Mouse (Mus musculus) skeletal muscle tissue, adult 2 months (tissue): Measurements from ENCODE around the gene Ptch2.

Experiments
- DNase-seq: peaks from one replicate; pipeline ENCODE4 v3.0.0-alpha.2; 2012; ENCODE audit warnings: low read depth, low spot score

Gene Ptch2

GRCm38 (mm10) chr4:117104672-117105071 is 8.8 kb downstream of the Ptch2 start:
- DNase-seq = no peak

- no peak for DNase-seq
These were observed 9.3 kb downstream of the Ptch2 start for GRCm38 (mm10) chr4:117105127-117105526.

DNA sequence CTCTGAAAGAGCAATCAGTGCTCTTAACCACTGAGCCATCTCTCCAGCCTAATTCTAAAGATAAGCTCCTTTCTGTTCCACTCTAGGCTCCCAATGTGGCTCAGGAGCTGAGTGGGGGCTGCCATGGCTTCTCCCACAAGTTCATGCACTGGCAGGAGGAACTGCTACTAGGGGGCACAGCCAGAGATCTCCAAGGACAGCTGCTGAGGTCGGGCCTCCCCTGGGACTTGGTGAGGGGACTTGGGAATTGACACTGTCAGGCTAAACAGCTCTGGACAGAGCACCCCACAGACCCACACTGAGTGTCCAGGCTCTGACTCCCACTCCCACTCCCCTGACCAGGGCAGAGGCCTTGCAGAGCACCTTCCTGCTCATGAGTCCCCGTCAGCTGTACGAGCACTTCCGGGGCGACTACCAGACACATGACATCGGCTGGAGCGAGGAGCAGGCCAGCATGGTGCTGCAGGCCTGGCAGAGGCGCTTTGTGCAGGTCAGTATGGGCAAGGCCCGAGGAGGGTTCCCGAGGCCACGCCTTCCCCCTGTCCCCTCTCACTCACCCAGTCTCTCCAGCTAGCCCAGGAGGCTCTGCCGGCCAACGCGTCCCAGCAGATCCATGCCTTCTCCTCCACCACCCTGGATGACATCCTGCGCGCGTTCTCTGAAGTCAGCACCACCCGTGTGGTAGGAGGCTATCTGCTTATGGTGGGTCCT is 12.1 kb downstream of the Ptch2 start:
- no peak for DNase-seq

DNA sequence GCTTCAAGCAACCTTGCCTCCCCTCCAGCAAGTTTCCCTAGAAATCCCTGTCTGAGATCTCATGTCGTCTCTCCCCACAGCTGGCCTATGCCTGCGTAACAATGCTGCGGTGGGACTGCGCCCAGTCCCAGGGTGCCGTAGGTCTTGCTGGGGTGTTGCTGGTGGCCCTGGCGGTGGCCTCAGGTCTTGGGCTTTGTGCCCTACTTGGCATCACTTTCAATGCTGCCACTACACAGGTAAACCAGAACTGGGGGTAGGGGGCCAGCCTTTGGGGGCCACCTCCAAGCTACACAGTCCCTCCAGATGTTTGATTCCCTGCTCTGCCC is 12.6 kb downstream of the Ptch2 start:
- DNase-seq = no peak

DNA sequence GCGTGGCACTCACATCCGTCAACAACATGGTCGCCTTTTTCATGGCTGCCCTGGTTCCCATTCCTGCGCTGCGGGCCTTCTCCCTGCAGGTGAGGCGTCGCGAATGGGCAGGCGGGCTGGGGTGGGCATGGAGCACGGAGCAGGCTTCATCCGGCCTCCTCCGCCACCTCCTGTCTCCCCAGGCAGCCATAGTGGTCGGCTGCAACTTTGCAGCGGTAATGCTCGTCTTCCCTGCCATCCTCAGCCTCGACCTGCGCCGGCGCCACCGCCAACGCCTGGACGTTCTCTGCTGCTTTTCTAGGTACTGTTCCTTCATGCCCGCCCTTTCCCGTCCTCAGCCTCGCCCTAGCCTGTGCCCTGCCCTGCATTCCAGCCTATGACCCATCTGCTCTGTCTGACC is 13.5 kb downstream of the Ptch2 start:
- DNase-seq = no peak

DNA sequence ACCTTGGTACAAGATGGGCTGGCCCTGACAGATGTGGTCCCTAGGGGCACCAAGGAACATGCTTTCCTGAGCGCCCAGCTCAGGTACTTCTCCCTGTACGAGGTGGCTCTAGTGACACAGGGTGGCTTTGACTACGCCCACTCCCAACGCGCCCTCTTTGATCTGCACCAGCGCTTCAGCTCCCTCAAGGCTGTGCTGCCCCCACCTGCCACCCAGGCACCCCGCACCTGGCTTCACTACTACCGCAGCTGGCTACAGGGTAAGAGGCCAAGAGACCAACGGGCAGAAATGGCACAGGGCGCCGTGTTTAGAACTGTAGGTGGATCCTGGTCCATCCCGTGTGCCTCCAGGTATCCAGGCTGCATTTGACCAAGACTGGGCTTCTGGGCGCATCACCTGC is 14.4 kb downstream of the Ptch2 start:
- DNase-seq = no peak

DNA sequence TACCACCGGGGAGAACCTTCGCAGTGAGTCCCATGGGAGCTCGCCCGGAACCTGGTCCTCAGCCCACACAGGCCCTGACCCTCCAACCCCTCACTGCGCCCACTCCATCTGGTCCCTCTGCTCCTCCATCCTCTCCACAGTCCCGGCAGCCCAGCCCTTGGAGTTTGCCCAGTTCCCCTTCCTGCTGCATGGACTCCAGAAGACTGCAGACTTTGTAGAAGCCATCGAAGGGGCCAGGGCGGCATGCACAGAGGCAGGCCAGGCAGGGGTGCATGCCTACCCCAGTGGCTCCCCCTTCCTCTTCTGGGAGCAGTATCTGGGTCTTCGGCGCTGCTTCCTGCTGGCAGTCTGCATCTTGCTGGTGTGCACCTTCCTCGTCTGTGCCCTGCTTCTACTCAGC is 15.1 kb downstream of the Ptch2 start:
- DNase-seq = no peak

DNA sequence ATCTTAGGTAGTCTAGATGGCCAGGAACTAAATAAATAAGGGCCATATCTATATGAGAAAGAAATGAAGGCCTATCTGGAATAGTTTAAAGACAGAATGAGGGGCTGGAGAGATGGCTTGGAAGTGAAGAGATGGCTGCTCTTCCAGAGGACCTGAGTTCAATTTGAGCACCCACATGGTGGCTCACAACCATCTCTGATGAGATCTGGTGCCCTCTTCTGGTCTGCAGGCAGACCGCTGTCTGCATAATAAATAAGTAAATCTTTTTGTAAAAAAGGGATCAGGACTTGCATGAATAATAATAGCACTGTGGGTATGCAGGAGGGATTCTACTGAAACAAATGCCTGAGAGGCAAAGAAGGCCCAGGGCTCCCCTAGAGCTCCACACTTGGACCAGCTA is 17.4 kb downstream of the Ptch2 start:
- no peak for DNase-seq

DNA sequence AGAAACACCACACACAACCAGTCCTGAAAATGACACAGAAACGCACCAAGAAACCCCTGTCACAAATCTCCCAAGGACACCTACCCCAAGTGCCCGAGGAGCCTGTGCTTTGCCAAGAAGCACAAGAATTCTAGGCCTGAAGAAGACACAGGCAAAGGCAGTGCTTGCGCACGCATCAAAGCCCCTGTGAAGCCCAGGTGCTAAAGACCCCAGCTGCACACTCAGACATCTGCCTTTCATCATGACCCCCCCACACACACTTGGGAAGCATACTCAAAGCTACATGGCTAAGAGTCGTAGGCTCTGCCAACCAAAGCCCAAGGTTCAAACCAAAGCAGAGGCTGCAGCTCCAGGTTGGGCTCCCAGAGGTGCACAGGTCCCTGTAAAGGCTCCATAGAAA is 19.7 kb downstream of the Ptch2 start:
- no peak for DNase-seq

DNA sequence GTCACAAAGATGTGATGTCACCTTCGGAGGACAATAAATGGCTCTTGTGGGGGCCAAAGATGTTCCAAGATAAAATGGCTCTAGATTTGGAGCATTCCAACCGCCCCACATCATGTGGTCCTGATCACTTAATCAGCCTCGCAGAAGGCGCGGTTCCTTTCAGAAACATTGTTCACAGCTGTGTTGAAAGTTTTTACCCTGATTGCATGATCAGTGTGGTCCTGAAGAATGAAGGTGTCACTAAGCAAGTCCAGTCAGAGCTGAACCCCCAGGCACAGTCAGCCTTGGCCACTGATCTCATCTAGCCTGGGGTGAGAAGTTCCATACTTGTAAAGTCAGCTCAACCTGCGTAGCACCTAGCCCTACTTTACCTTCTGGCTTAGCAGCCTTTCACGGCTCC is 22.1 kb downstream of the Ptch2 start:
- no peak for DNase-seq

DNA sequence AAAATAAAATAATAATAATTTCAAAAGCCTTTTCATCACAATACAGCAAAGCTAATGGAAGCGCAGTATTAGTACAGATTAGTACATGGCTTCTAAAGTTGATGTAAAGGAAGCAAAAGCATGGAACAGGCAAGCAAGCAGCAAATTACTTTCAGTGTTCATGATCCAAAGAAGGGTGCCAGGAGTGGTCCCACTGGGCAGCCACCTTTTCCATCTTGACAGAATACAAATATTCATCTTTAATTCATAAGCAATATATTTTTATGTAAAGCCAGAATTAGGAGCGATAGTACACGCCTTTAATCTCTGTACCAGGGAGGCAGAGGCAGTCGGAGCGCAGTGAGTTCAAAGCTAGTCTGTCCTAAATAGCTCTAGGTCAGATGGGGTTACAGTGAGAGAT is 23.8 kb downstream of the Ptch2 start:
- DNase-seq = no peak

DNA sequence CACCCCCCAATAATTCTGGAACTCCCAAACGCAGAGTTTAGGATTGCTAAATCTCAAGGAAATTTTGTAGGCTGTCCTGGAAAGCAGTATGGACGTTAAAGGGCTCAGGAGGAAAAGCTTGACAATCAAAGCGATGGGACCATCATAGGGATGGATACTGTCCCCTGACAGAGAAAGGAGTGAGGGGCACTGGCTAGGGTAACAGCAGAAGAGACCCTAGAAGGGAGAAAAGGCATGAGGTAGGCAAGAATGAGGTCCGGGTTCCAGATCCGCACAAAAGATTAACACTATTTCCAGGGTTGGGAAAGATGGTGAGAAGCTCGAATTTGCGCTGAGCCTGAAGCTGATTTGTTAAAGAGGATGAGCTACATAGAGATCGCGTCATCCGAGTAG is 24.2 kb downstream of the Ptch2 start:
- no peak for DNase-seq

DNA sequence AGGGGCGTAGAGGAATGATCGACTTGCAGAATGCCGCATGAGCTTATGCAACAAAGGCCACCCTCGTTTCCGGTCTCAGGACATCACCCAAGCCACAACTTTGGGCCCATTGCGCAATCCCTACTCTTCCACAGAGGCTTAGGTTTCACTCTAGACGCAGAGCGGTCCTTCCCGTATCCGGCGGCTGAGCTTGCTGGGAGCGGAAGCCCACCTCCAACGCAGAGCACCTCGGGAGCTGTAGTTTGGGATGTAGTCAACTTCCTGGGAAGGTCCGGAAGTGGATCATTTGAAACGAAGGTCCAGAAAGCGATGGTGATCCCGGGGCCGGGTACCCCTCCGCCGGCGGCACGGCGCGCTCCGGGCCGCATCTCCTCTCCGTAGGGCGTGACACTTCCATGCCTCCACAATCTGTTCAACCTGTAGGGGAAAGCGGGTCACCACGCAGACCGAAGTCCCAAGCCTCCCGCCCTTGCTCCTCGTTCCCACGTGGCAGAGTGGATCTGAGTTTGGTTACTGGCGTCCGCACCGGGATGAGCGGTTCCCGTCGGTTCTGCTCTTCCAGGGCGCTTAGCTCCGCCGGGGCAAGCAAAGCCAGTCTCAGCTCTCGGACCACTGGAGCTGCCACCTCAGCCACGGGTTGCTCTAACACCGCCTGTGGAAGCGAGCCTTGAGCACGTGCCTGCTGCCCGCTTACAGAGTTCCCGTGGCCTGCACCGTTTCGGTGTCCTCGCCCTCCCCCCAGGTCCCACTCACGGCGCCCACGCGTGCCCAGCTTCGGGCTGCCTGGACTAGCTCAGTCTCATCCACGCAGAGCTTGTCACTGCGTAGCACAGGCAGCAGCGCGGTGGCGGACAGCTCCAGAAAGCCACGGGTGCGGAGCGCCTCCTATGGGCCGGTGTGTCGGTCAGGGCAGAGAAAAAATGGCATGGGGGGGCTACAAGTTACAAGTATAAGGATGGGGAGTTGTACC is 24.9 kb downstream of the Ptch2 start:
- peak; percentile 99 for DNase-seq

DNA sequence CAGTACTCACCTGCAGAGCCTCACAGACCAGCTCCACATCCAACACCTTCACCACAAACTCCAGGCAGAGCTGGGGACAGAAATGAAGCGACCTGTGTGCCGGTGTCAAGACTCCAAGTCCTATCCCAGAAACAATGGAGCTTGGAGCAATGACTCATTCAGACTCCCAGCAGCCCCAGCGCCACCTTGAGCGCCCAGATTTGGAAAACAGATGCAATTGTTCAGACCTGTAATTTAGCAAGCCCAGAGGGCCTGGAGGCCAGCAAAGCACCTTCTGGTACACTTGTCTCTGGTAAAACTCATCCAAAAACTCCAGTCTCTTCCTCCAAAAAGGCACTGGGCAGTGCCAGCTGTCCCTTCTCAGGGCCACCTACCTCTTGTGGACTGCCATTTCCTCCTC is 26.3 kb downstream of the Ptch2 start:
- no peak for DNase-seq

- no peak for DNase-seq
These were observed 27.8 kb downstream of the Ptch2 start for GRCm38 (mm10) chr4:117123546-117124217.

- no peak for DNase-seq
These were observed 28.3 kb downstream of the Ptch2 start for GRCm38 (mm10) chr4:117124218-117124517.

GRCm38 (mm10) chr4:117124518-117125347 is 28.9 kb downstream of the Ptch2 start:
- peak; percentile 23 for DNase-seq

DNA sequence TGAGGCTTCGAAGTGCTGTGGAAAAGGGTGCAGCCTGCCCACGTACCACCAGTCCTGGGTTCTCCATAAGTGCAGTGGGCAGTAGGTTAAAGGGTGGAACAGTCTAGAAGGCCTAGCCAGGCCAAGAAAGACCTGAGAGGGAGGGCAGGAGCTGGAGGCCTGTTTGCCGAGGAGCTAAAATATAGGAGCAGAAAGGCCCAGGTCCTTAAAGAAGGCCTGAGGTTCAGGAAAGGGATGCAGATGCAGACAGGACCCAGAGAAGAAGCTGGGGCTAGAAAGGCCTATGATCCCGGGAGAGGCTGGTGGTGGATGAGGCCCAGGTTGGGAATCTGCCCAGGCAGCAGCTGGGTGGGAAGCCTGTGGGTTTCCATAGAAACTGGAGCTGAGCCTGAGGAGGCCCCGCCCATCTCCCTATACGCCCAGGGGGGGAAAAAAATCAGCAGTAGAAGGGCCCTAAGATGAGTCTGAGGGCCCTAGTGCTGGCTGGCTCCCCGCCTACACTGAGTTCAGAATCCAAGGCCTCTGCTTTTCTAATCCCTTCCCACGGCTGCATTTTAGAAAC is 29.6 kb downstream of the Ptch2 start, which contains the start of gene Btbd19:
TSS of gene Btbd19 (minus strand) at position 378 of the 562 bp plus-strand sequence.
- peak; percentile 75 for DNase-seq

DNA sequence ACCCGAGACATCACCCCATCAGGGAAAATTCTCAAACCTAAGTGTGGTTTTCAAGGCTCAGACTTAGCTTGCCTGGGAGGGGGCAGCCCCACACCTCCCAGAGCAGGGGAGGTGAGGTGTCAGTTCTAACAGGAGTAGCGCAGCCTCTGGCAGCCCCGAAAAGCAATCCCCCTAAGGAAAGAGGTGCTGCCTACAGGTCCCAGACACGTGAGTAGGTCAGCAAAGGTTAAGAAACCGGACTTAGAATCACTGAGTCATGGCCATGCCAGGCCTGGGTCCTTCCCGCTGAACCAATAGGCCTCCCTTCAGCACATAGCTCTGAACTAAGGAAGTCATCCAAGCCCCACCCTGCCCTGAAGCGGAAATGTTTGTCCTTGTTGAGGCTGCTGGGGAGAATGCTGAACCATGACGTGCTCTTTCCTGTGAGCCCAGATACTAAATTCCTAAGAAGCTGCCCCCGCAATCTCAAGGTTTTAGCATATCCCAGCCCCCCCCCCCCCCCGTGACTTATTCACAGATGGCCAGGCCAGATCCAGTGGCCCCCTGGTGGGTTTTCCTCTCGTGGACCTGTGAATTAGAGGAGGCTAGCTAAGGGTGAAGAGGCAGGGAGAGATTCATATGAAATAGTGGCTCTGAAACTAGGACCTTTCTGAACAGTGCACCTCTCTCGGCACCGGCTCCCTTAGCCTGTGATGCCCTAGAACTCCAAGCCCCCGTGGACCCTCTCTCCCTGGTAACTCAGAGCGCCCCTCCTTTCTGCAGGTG is 30.2 kb downstream of the Ptch2 start:
- peak; percentile 87 for DNase-seq

DNA sequence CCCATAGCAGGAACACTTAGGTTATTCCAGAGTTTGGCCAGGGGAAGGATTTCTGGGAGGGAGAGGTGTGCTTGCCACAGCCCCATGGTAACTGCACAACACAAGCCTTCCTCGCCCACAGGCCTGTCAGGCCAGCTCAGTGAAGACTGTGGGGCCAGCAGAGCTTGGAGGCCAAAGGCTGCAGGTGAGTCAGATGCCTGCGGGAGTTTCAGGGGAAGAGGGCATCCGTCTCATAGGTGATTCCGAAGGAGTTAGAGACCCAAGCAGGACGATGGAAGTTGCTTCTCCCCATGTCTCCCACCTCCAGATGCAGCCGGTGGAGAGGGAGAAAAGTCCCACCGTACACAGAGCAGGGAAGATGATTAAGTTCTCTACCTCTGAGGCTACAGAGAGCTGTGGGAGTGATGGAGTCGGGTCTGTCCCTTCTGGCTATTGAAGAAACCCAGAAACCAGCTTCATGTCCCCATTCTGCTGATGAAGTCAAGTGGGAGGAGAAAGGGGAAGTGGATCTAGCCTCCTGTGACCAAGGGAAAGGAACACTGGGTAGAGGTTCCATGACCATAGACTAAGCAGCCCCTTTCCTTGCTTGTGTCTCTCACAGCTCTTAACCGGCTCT is 30.9 kb downstream of the Ptch2 start, which contains the start of gene Tctex1d4:
TSS of gene Tctex1d4 (plus strand) at position 120 of the 616 bp plus-strand sequence.
- DNase-seq = no peak
